Mouse (Mus musculus) liver, embryonic 14.5 days (tissue): ENCODE measurements around the gene Nedd9.

ENCODE experiments used
- CTCF ChIP-seq: IDR thresholded peaks from 2 replicates; pipeline ENCODE4 v1.5.1; 2016; ENCODE audit warnings: antibody characterized with exemption, low read depth, control low read depth
- EP300 ChIP-seq: IDR thresholded peaks from 2 replicates; pipeline ENCODE4 v1.6.1; 2016; ENCODE audit warnings: antibody characterized with exemption, low read depth

DNA sequence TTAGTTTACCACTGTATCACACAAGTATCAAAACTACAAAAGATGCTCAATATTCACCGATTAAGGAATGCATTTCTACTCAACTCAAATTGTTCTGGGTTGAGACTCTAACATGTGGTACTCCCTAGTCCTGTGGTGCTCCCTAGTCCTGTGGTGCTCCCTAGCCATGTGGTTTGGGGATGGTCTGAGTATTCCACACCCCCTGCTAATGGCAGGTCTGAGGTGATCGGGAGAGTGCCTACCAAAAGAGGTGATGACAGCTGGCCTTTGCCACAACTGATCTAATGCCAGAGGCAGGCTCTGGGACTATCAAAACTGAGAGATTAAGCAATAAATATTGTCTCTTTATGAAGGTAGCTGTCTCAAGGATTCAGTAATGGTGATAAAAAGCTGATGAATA is 149.8 kb downstream of the Nedd9 start:
- TF ChIP-seq CTCF (no peak), EP300 (no peak)
